8 mouse cellular contexts compared by ENCODE assay signal in the genomic region with DNA sequence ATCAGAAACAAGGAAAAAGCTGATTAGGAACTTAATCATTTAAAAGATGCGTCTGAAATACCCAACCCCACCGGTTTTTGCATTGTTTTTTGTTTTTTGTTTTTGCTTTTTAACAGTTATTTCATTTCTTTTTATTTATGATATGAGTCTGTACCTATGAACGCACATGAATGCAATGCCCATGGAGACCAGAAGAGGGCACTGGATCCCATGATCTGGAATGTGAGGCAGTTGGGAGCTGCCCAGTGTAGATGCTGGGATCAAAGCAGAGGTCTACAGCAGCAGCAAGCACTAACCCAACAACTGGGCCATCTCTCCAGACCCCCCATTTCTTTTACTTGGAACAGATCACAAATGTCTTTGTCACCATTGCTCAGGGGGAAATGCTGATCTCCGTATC. TPM values are rescaled to one million over a fixed set of nuclear protein-coding genes. Genes with fewer than 3 reads are reported as not detected.
DNase-seq lines count a peak whose midpoint lies in the region; ATAC-seq and TF ChIP-seq lines count a peak whose summit lies in the region.

No protein-coding gene starts in this region.

- no peak for ATAC-seq in cerebellum, adult (ENCODE audit: insufficient number of reproducible peaks, low FRiP score, low TSS enrichment)

- DNase-seq in cerebellum, postnatal 10 days, result peak; percentile 52 to 63
- peak; percentile 23 for DNase-seq in ovary, postnatal 14 days (ENCODE audit: low spot score)
- DNase-seq in ovary, adult 18-20 months (ENCODE audit: low spot score), result no peak
- DNase-seq in kidney, adult 9 months, result peak; percentile 69
- peak; percentile 64 for DNase-seq in naive thymus-derived CD4-positive, alpha-beta T cell, adult 2 months (ENCODE audit: low read depth)
- DNase-seq in MN1 (ENCODE audit: low spot score), result no peak

- TF ChIP-seq CTCF in cortical plate, adult 2 months (IDR thresholded peaks at IDR 0.05; ENCODE audit: extremely low read depth, insufficient read depth, low read length), result peak; percentile 45

- no peak for TF ChIP-seq POLR2A in cortical plate, adult 2 months (IDR thresholded peaks at IDR 0.05; ENCODE audit: extremely low read depth, insufficient read depth, low read length)

- no peak overlapping the region for H3K4me3 ChIP-seq in cortical plate, adult 2 months (ENCODE audit: insufficient read depth, low read length)

- no peak overlapping the region for H3K27ac ChIP-seq in cortical plate, adult 2 months (ENCODE audit: insufficient read depth, low read length)

- H3K4me1 ChIP-seq in cortical plate, adult 2 months (ENCODE audit: control insufficient read depth, insufficient read depth, low read length), result no peaks in the 10 kb centered on the region

RNA-seq across cellular contexts. Expression of gene Vamp9, which starts 21.9 kb away (rescaled TPM):
- 0.75 and 1.4 TPM in 2 replicates for polyA plus RNA-seq in cortical plate, adult 2 months (2012; rRNA removed)

RNA-seq across cellular contexts. Expression of gene Hnrnpd, which starts 50.8 kb away (rescaled TPM):
- polyA plus RNA-seq in cortical plate, adult 2 months (2012; rRNA removed), result 99.3 and 110 TPM in 2 replicates

RNA-seq across cellular contexts. Expression of gene 4930524J08Rik, which starts 50.9 kb away (rescaled TPM):
- polyA plus RNA-seq in cortical plate, adult 2 months (2012; rRNA removed), result 1.5 and 1.7 TPM in 2 replicates

Comparison
In these comparisons a context has a peak if more than half of its experiments do, and no peak if none do; other contexts are left out.
1. DNase-seq: peak in cerebellum, postnatal 10 days (2 of 2), ovary, postnatal 14 days (single experiment), kidney, adult 9 months (single experiment) and naive thymus-derived CD4-positive, alpha-beta T cell, adult 2 months (single experiment); none in ovary, adult 18-20 months (single experiment) and MN1 (single experiment).